Comparison of ENCODE assay signal across 1 mouse cellular context in genomic region chr1:134368777-134369337, GRCm38 (mm10).
TF ChIP-seq lines count a peak whose summit lies in the region.

No protein-coding gene starts in this region.

TF ChIP-seq in MEL, 35 proteins besides CTCF, POLR2A, EP300 and RAD21 (continued from another document):
- TF ChIP-seq MAZ (IDR thresholded peaks at IDR 0.05; ENCODE audit: low read depth, low read length) (no peak), MYC (IDR thresholded peaks at IDR 0.05; ENCODE audit: low read depth, low read length) (0 out of 2 replicates have a peak, but pooled peaks have one; percentile 42), ZKSCAN1 (IDR thresholded peaks at IDR 0.05; ENCODE audit: low read depth, low read length) (no peak), NRF1 (IDR thresholded peaks at IDR 0.05; ENCODE audit: insufficient read depth, low read depth, low read length, poor library complexity, severe bottlenecking) (no peak), MEF2A (IDR thresholded peaks at IDR 0.05; ENCODE audit: extremely low read depth, insufficient replicate concordance, low read depth, low read length, poor library complexity, severe bottlenecking) (no peak), USF1 (IDR thresholded peaks at IDR 0.05; ENCODE audit: low read depth, low read length) (peak; percentile 55; the same call in 1 of the 2 replicates), MAX (IDR thresholded peaks at IDR 0.05; ENCODE audit: low read length) (peak; percentile 48; the same call in 1 of the 2 replicates), TAL1 (IDR thresholded peaks at IDR 0.05; ENCODE audit: low read length) (no peak)
